27 mouse cellular contexts compared by ENCODE assay signal in the genomic region with DNA sequence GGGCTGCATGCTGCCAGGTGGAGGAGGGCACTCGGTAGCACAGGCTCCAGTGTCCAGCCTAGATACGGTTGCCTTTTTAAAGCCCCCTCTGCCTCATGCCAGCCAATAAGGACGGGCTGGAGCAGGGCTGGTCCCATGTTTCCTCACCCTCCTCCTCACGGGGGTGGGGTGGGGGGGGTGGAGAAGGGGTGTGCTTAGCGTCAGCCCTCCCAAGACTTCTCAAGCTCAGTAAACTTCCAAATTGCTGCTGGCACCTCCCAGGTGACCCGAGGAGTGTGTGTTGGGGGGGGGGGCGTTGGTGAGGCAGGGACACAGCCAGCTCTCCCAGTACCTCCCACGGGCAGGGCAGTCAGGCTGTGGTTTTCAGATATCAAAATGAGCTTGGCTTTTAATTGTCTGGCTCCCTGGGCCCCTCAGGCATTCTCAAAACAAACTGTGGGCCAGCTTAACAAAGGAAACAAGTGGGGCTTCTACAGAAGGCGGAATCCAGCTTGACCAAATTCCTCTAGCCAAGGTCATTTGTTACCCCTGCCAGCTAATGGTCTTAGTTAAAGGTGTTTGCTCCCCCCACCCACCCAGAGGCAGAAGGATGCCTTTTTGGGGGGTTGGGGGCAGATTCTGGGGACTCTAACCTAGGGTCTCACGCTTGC. TPM values are rescaled to one million over a fixed set of nuclear protein-coding genes. Genes with fewer than 3 reads are reported as not detected.
DNase-seq lines count a peak whose midpoint lies in the region; ATAC-seq and TF ChIP-seq lines count a peak whose summit lies in the region.
"Had no signal": no experiment of that assay in that cellular context is flagged by ENCODE, and none has a peak within 500 bp of the region (broad histone marks: within the 10 kb centered on the region; RNA-seq: fewer than 3 reads in every experiment).

A gene (minus strand): TSS at position 51 of the 650 bp plus-strand sequence.

- no peaks in the 10 kb centered on the region for H3K9me3 ChIP-seq in heart, embryonic 10.5 days
- no peaks in the 10 kb centered on the region for H3K9me3 ChIP-seq in heart, postnatal 0 days (replicated peaks; ENCODE audit: control insufficient read depth, low read length)
- no peaks in the 10 kb centered on the region for H3K9me3 ChIP-seq in megakaryocyte, embryonic 14.5 days
- no peaks in the 10 kb centered on the region for H3K9me3 ChIP-seq in limb, embryonic 12.5 days
- H3K9me3 ChIP-seq: embryonic facial prominence, embryonic 12.5 days; forebrain, embryonic 15.5 days; hindbrain, embryonic 13.5 days; intestine, embryonic 15.5 days; liver, embryonic 12.5 days; lung, embryonic 15.5 days; midbrain, embryonic 12.5 days; neural tube, embryonic 13.5 days had no signal

- TF ChIP-seq CTCF in heart, postnatal 0 days (IDR thresholded peaks at IDR 0.05; ENCODE audit: low read depth): no peak

- ATAC-seq in heart, postnatal 0 days (ENCODE audit: insufficient read depth, low read depth): no peak
- ATAC-seq in megakaryocyte, adult 5-6 weeks (ENCODE audit: poor library complexity, severe bottlenecking): no peak
- ATAC-seq in limb, embryonic 12.5 days (ENCODE audit: insufficient number of reproducible peaks, insufficient read depth, low FRiP score, low TSS enrichment, low read depth): no peak
- ATAC-seq: forebrain, embryonic 15.5 days; intestine, embryonic 15.5 days; liver, embryonic 12.5 days had no signal

- H3K4me3 ChIP-seq in heart, embryonic 10.5 days: peak within 1 kb of the TSS; percentile 29
- H3K4me3 ChIP-seq in heart, postnatal 0 days (ENCODE audit: low read depth, low read length): no peak within 1 kb of the TSS
- H3K4me3 ChIP-seq in megakaryocyte, embryonic 14.5 days (replicated peaks): peak within 1 kb of the TSS; percentile 48
- H3K4me3 ChIP-seq in limb, embryonic 12.5 days (replicated peaks): peak within 1 kb of the TSS; percentile 6; the same call in 1 of the 2 replicates
- H3K4me3 ChIP-seq: embryonic facial prominence, embryonic 12.5 days; erythroblast, embryonic 14.5 days; forebrain, embryonic 15.5 days; hindbrain, embryonic 13.5 days; intestine, embryonic 15.5 days; left cerebral cortex, adult 2 months; liver, embryonic 12.5 days; lung, embryonic 15.5 days; midbrain, embryonic 12.5 days; neural tube, embryonic 13.5 days had no signal

- 0 out of 2 replicates have a peak within 1 kb of the TSS, but pooled peaks have one; percentile 12 for H3K9ac ChIP-seq in heart, postnatal 0 days (replicated peaks; ENCODE audit: low read depth, low read length)
- no peak within 1 kb of the TSS for H3K9ac ChIP-seq in limb, embryonic 12.5 days (replicated peaks)
- H3K9ac ChIP-seq: embryonic facial prominence, embryonic 12.5 days; forebrain, embryonic 15.5 days; hindbrain, embryonic 13.5 days; intestine, embryonic 15.5 days; liver, embryonic 12.5 days; lung, embryonic 15.5 days; midbrain, embryonic 12.5 days; neural tube, embryonic 13.5 days had no signal

- TF ChIP-seq EP300 in heart, postnatal 0 days (IDR thresholded peaks at IDR 0.05; ENCODE audit: low read depth): no peak

- H3K27me3 ChIP-seq in heart, embryonic 10.5 days (ENCODE audit: insufficient read depth, poor library complexity, severe bottlenecking): peaks cover 65% of the 10 kb centered on the region
- H3K27me3 ChIP-seq in heart, postnatal 0 days (ENCODE audit: control insufficient read depth, insufficient read depth, low read length): peaks cover 53% of the 10 kb centered on the region
- peaks cover 66% of the 10 kb centered on the region for H3K27me3 ChIP-seq in megakaryocyte, embryonic 14.5 days (replicated peaks)
- peaks cover 69% of the 10 kb centered on the region for H3K27me3 ChIP-seq in limb, embryonic 12.5 days

- H3K4me1 ChIP-seq in heart, embryonic 10.5 days: peaks cover 55% of the 10 kb centered on the region
- peaks cover 21% of the 10 kb centered on the region for H3K4me1 ChIP-seq in heart, postnatal 0 days (ENCODE audit: control insufficient read depth, insufficient read depth)
- H3K4me1 ChIP-seq in megakaryocyte, embryonic 14.5 days: peaks cover 69% of the 10 kb centered on the region
- H3K4me1 ChIP-seq in limb, embryonic 12.5 days (replicated peaks): peaks cover 53% of the 10 kb centered on the region

- peak within 1 kb of the TSS; percentile 2; the same call in 1 of the 2 replicates for H3K4me2 ChIP-seq in heart, postnatal 0 days (ENCODE audit: low read depth, low read length)
- peak within 1 kb of the TSS; percentile 13; the same call in 1 of the 2 replicates for H3K4me2 ChIP-seq in limb, embryonic 12.5 days
- H3K4me2 ChIP-seq: embryonic facial prominence, embryonic 12.5 days; forebrain, embryonic 15.5 days; hindbrain, embryonic 13.5 days; intestine, embryonic 15.5 days; liver, embryonic 12.5 days; lung, embryonic 15.5 days; midbrain, embryonic 12.5 days; neural tube, embryonic 13.5 days had no signal

- peak within 1 kb of the TSS; percentile 71 for H3K27ac ChIP-seq in heart, embryonic 10.5 days
- no peak within 1 kb of the TSS for H3K27ac ChIP-seq in heart, postnatal 0 days (ENCODE audit: low read depth)
- H3K27ac ChIP-seq in limb, embryonic 12.5 days: no peak within 1 kb of the TSS
- H3K27ac ChIP-seq: embryonic facial prominence, embryonic 12.5 days; forebrain, embryonic 15.5 days; hindbrain, embryonic 13.5 days; intestine, embryonic 15.5 days; left cerebral cortex, adult 2 months; liver, embryonic 12.5 days; midbrain, embryonic 12.5 days; neural tube, embryonic 13.5 days had no signal

- no peaks in the 10 kb centered on the region for H3K36me3 ChIP-seq in heart, embryonic 10.5 days
- 0 out of 2 replicates have a peak, but pooled peaks cover under 1% of the 10 kb centered on the region for H3K36me3 ChIP-seq in heart, postnatal 0 days (replicated peaks; ENCODE audit: control insufficient read depth, insufficient read depth, low read length)
- peaks cover 17% of the 10 kb centered on the region for H3K36me3 ChIP-seq in megakaryocyte, embryonic 14.5 days (replicated peaks; ENCODE audit: low read length)
- H3K36me3 ChIP-seq in limb, embryonic 12.5 days: no peaks in the 10 kb centered on the region
- H3K36me3 ChIP-seq: embryonic facial prominence, embryonic 12.5 days; forebrain, embryonic 15.5 days; hindbrain, embryonic 13.5 days; intestine, embryonic 15.5 days; liver, embryonic 12.5 days; lung, embryonic 15.5 days; midbrain, embryonic 12.5 days; neural tube, embryonic 13.5 days had no signal

- WGBS in heart, embryonic 10.5 days: 21% methylated on average over 10 of the region's 10 CpGs
- 30% methylated on average over 10 of the region's 10 CpGs for WGBS in heart, postnatal 0 days
- 18% methylated on average over 10 of the region's 10 CpGs for WGBS in limb, embryonic 12.5 days

- no peak for DNase-seq in heart, embryonic 10.5 days (ENCODE audit: low spot score)
- DNase-seq in heart, adult 9 months (ENCODE audit: low spot score in 2 of 2): no peak
- no peak for DNase-seq in heart, postnatal 0 days (ENCODE audit: low spot score)
- no peak for DNase-seq in heart, adult 11 months
- no peak for DNase-seq in spleen, postnatal 4 days (ENCODE audit: low spot score in 2 of 2)
- DNase-seq: adrenal gland, adult 2 months; cerebellum, adult 8-10 months; gastrocnemius, postnatal 36 days; kidney, postnatal 14 days; layer of hippocampus, adult 9-11 months; left cerebral cortex, postnatal 4 days; lung, postnatal 4 days; right cerebral cortex, adult 18-20 months had no signal

RNA-seq across cellular contexts. Expression of the gene that starts here (rescaled TPM):
- 0.36 and 0.96 TPM in 2 replicates for polyA plus RNA-seq in heart, embryonic 10.5 days (2016; fragmentation: Nextera tagmentation; extraction: Ambion mirVana)
- total RNA-seq in heart, postnatal 0 days (2014; rRNA removed; ENCODE audit: low replicate concordance): 6.5 and 21.2 TPM in 2 replicates
- 2.7 and 2.8 TPM in 2 replicates for polyA plus RNA-seq in heart, postnatal 0 days (2015; fragmentation: Nextera tagmentation; extraction: Ambion mirVana)
- polyA plus RNA-seq in megakaryocyte, embryonic 14.5 days (2012; ENCODE audit: insufficient read depth, low replicate concordance): not detected in 2 replicates
- total RNA-seq in megakaryocyte, adult 5-6 weeks (2015): not detected in 2 replicates
- not detected in 2 replicates for total RNA-seq in megakaryocyte, adult 5-6 weeks (2017)
- polyA plus RNA-seq in limb, embryonic 12.5 days (2016; fragmentation: Nextera tagmentation; extraction: Ambion mirVana): 1.1 and 1.2 TPM in 2 replicates
- total RNA-seq: adrenal gland, adult 2 months; gastrocnemius, postnatal 36 days; left cerebral cortex, adult 2 months; left cerebral cortex, postnatal 4 days; MEL had no signal
- polyA plus RNA-seq: erythroblast, embryonic 14.5 days; forebrain, embryonic 15.5 days had no signal
